In the genomic region with DNA sequence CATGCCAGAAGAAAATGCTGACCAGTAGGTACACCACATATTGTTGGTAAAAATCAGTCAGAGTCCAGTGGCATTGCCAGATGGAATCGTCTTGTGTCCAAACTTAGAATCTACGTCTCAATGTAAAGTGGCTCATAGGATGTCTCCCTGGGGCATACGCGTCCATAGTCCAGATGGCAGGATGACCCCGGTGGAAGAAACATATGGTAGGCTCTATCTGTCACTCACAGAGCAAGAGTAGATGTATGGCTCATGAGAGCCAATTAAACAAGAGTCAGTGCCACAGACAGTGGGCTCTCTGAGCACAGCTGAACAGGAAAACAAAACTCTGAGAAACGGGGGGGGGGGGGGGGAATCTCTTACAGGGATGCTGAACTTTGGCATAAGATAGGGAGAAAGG, we compare ENCODE assay signal across 17 mouse cellular contexts.
"Had no signal": no experiment of that assay in that cellular context is flagged by ENCODE, and none has a peak within 500 bp of the region (broad histone marks: within the 10 kb centered on the region; RNA-seq: fewer than 3 reads in every experiment).

No protein-coding gene starts in this region.

- ATAC-seq: liver, postnatal 0 days; midbrain, embryonic 13.5 days had no signal

- H3K4me1 ChIP-seq: liver, embryonic 13.5 days; megakaryocyte, embryonic 14.5 days had no signal

- H3K4me3 ChIP-seq: limb, embryonic 12.5 days; liver, embryonic 13.5 days; lung, embryonic 15.5 days; megakaryocyte, embryonic 14.5 days; midbrain, embryonic 13.5 days; myocyte had no signal

- H3K9ac ChIP-seq: limb, embryonic 12.5 days; liver, embryonic 13.5 days; liver, postnatal 0 days; lung, embryonic 15.5 days; midbrain, embryonic 13.5 days had no signal

- H3K27me3 ChIP-seq: lung, embryonic 15.5 days had no signal

- H3K4me2 ChIP-seq: limb, embryonic 12.5 days; liver, embryonic 13.5 days; lung, embryonic 15.5 days; midbrain, embryonic 13.5 days had no signal

- H3K9me3 ChIP-seq: limb, embryonic 12.5 days; liver, embryonic 13.5 days; lung, embryonic 15.5 days; megakaryocyte, embryonic 14.5 days; midbrain, embryonic 13.5 days had no signal

- DNase-seq: kidney, adult 9 months; kidney, postnatal 36 days; layer of hippocampus, adult 9-11 months; liver; liver, embryonic 13.5 days; lung, postnatal 14 days; right cerebral cortex, postnatal 4 days; spleen, adult 18-20 months; thymus, postnatal 36 days had no signal

- H3K27ac ChIP-seq: kidney, postnatal 0 days; limb, embryonic 12.5 days; liver, embryonic 13.5 days; lung, embryonic 15.5 days; macrophage; midbrain, embryonic 13.5 days had no signal

- H3K36me3 ChIP-seq: limb, embryonic 12.5 days; liver, embryonic 13.5 days; lung, embryonic 15.5 days; midbrain, embryonic 13.5 days had no signal
